Mouse (Mus musculus): Measurements from ENCODE around the gene Gprc5a. TPM values are rescaled to one million over a fixed set of nuclear protein-coding genes. Genes with fewer than 3 reads are reported as not detected.

Gprc5a gene
- total RNA-seq, 2 experiments from 2014 or later: 1.1 to 3.5 TPM

- no peak for DNase-seq (ENCODE audit: low spot score in 2 of 2)
Measured at GRCm38 (mm10) chr6:135133486-135133885, 68.0 kb downstream of the Gprc5a start.

Other genes starting within 250 kb of the Gprc5a start
- gene Crebl2, start 235.5 kb upstream of the Gprc5a start, total RNA-seq (2021): 10 to 100 TPM; 29.6 to 36.7 TPM
- gene Gpr19, start 167.1 kb upstream of the Gprc5a start, total RNA-seq (2021): 1 to 10 TPM; 5.3 to 6.5 TPM
- gene Cdkn1b, start 145.2 kb upstream of the Gprc5a start, total RNA-seq (2021): 10 to 100 TPM; 30.6 to 33.0 TPM
- 10 to 100 TPM in 1 of 2 experiments, 1 to 10 TPM in 1; 3.8 to 12.2 TPM for gene Apold1, start 83.9 kb upstream of the Gprc5a start, total RNA-seq (2021)
- 10 to 100 TPM; 61.2 to 62.1 TPM for gene Ddx47, start 54.0 kb upstream of the Gprc5a start, total RNA-seq (2021)
- not detected for gene Gprc5d, start 52.6 kb downstream of the Gprc5a start, total RNA-seq (2021)
- 10 to 100 TPM; 14.7 to 16.9 TPM for gene Fam234b, start 132.3 kb downstream of the Gprc5a start, total RNA-seq (2021)
- gene Hebp1, start 132.4 kb downstream of the Gprc5a start, total RNA-seq (2021): 10 to 100 TPM; 17.3 to 46.7 TPM
- gene Gsg1, start 188.7 kb downstream of the Gprc5a start, total RNA-seq (2021): not detected
- gene Pbp2, start 244.8 kb downstream of the Gprc5a start, total RNA-seq (2021): not detected